Comparison of ENCODE assay signal across 9 mouse cellular contexts in genomic region chr6:17110564-17111100, GRCm38 (mm10). TPM values are rescaled to one million over a fixed set of nuclear protein-coding genes. Genes with fewer than 3 reads are reported as not detected.
DNase-seq lines count a peak whose midpoint lies in the region; ATAC-seq and TF ChIP-seq lines count a peak whose summit lies in the region.
"Had no signal": no experiment of that assay in that cellular context is flagged by ENCODE, and none has a peak within 500 bp of the region (broad histone marks: within the 10 kb centered on the region; RNA-seq: fewer than 3 reads in every experiment).

No protein-coding gene starts in this region.

- ATAC-seq in kidney, embryonic 15.5 days (replicated peaks; ENCODE audit: low FRiP score) = no peak; the same call in 1 of the 2 replicates
- peak; percentile 44; the same call in 1 of the 2 replicates for ATAC-seq in heart, postnatal 0 days (ENCODE audit: insufficient read depth, low read depth)
- ATAC-seq in lung, postnatal 0 days = peak; percentile 58
- no peak for ATAC-seq in activated CD4-positive, CD25-positive, alpha-beta regulatory T cell, adult 4 months

- TF ChIP-seq EP300 in heart, postnatal 0 days (IDR thresholded peaks at IDR 0.05; ENCODE audit: low read depth) = no peak
- TF ChIP-seq EP300 in lung, postnatal 0 days (IDR thresholded peaks at IDR 0.05) = no peak

- H3K9me3 ChIP-seq in kidney, embryonic 15.5 days (replicated peaks) = no peaks in the 10 kb centered on the region
- H3K9me3 ChIP-seq in heart, postnatal 0 days (replicated peaks; ENCODE audit: control insufficient read depth, low read length) = no peaks in the 10 kb centered on the region
- H3K9me3 ChIP-seq in lung, postnatal 0 days (ENCODE audit: low read length) = no peaks in the 10 kb centered on the region
- H3K9me3 ChIP-seq: liver, embryonic 15.5 days had no signal

- no peaks in the 10 kb centered on the region for H3K36me3 ChIP-seq in kidney, adult 2 months (ENCODE audit: control insufficient read depth, insufficient read depth, low read length)
- no peaks in the 10 kb centered on the region for H3K36me3 ChIP-seq in kidney, embryonic 15.5 days
- no peaks in the 10 kb centered on the region for H3K36me3 ChIP-seq in heart, postnatal 0 days (replicated peaks; ENCODE audit: control insufficient read depth, insufficient read depth, low read length)
- H3K36me3 ChIP-seq in lung, postnatal 0 days (ENCODE audit: insufficient read depth, low read length) = no peaks in the 10 kb centered on the region
- H3K36me3 ChIP-seq: liver, embryonic 15.5 days had no signal

- no peak overlapping the region for H3K4me3 ChIP-seq in kidney, adult 2 months (ENCODE audit: insufficient read depth, low read depth, low read length)
- H3K4me3 ChIP-seq in kidney, embryonic 15.5 days (replicated peaks) = no peak overlapping the region
- H3K4me3 ChIP-seq in heart, postnatal 0 days (ENCODE audit: low read depth, low read length) = no peak overlapping the region
- no peak overlapping the region for H3K4me3 ChIP-seq in lung, postnatal 0 days (ENCODE audit: low read depth, low read length)
- H3K4me3 ChIP-seq: liver, embryonic 15.5 days had no signal

- H3K4me1 ChIP-seq in kidney, adult 2 months (ENCODE audit: control insufficient read depth, insufficient read depth, low read length) = no peaks in the 10 kb centered on the region
- no peaks in the 10 kb centered on the region for H3K4me1 ChIP-seq in kidney, embryonic 15.5 days
- H3K4me1 ChIP-seq in heart, postnatal 0 days (ENCODE audit: control insufficient read depth, insufficient read depth) = 0 out of 2 replicates have a peak, but pooled peaks cover under 1% of the 10 kb centered on the region
- peaks cover 4% of the 10 kb centered on the region; the same call in 1 of the 2 replicates for H3K4me1 ChIP-seq in lung, postnatal 0 days (ENCODE audit: insufficient read depth, low read depth, low read length)
- H3K4me1 ChIP-seq: liver, embryonic 15.5 days had no signal

- no peaks in the 10 kb centered on the region for H3K27me3 ChIP-seq in kidney, adult 2 months (replicated peaks; ENCODE audit: control insufficient read depth, insufficient read depth, low read length)
- H3K27me3 ChIP-seq in kidney, embryonic 15.5 days = no peaks in the 10 kb centered on the region
- H3K27me3 ChIP-seq in heart, postnatal 0 days (ENCODE audit: control insufficient read depth, insufficient read depth, low read length) = no peaks in the 10 kb centered on the region
- H3K27me3 ChIP-seq in lung, postnatal 0 days (replicated peaks; ENCODE audit: insufficient read depth, low read length) = no peaks in the 10 kb centered on the region
- H3K27me3 ChIP-seq: liver, embryonic 15.5 days had no signal

- 48% methylated on average over 6 of the region's 6 CpGs for WGBS in kidney, adult 2 months
- WGBS in kidney, embryonic 15.5 days = 55% methylated on average over 6 of the region's 6 CpGs
- 60% methylated on average over 6 of the region's 6 CpGs for WGBS in heart, postnatal 0 days
- WGBS in lung, postnatal 0 days = 62% methylated on average over 6 of the region's 6 CpGs

- no peak overlapping the region for H3K9ac ChIP-seq in kidney, embryonic 15.5 days
- no peak overlapping the region for H3K9ac ChIP-seq in heart, postnatal 0 days (replicated peaks; ENCODE audit: low read depth, low read length)
- no peak overlapping the region for H3K9ac ChIP-seq in lung, postnatal 0 days (replicated peaks; ENCODE audit: low read depth)
- H3K9ac ChIP-seq: liver, embryonic 15.5 days had no signal

- no peak for TF ChIP-seq POLR2A in kidney, adult 2 months (IDR thresholded peaks at IDR 0.05; ENCODE audit: low read depth, low read length)

- peak; percentile 63 for TF ChIP-seq CTCF in kidney, adult 2 months (conservative IDR thresholded peaks at IDR 0.05; ENCODE audit: insufficient read depth, insufficient read length, low read depth, low read length)
- peak; percentile 58 for TF ChIP-seq CTCF in heart, postnatal 0 days (IDR thresholded peaks at IDR 0.05; ENCODE audit: low read depth)
- peak; percentile 68 for TF ChIP-seq CTCF in lung, postnatal 0 days (IDR thresholded peaks at IDR 0.05)

- no peak overlapping the region for H3K27ac ChIP-seq in kidney, adult 2 months (ENCODE audit: insufficient read depth, low read depth, low read length)
- no peak overlapping the region for H3K27ac ChIP-seq in kidney, embryonic 15.5 days
- H3K27ac ChIP-seq in heart, postnatal 0 days (ENCODE audit: low read depth) = no peak overlapping the region
- H3K27ac ChIP-seq in lung, postnatal 0 days (ENCODE audit: low read length) = no peak overlapping the region
- H3K27ac ChIP-seq: liver, embryonic 15.5 days had no signal

- peak; percentile 26 for DNase-seq in adrenal gland, postnatal 14 days
- DNase-seq in adrenal gland, adult 2 months = no peak
- DNase-seq in kidney, adult 2 months = peak; percentile 54
- DNase-seq in heart, postnatal 0 days (ENCODE audit: low spot score) = peak; percentile 59
- DNase-seq in lung, postnatal 0 days (ENCODE audit: low spot score) = peak; percentile 73
- no peak for DNase-seq in thymus, adult 18-20 months

- H3K4me2 ChIP-seq in kidney, embryonic 15.5 days = no peak overlapping the region
- H3K4me2 ChIP-seq in heart, postnatal 0 days (ENCODE audit: low read depth, low read length) = no peak overlapping the region
- no peak overlapping the region for H3K4me2 ChIP-seq in lung, postnatal 0 days (replicated peaks; ENCODE audit: low read depth, low read length)
- H3K4me2 ChIP-seq: liver, embryonic 15.5 days had no signal

RNA-seq across cellular contexts. Expression of gene Tes, which starts 45.7 kb away (rescaled TPM):
- total RNA-seq in adrenal gland, postnatal 14 days (2021) = 12.3 and 15.8 TPM in 2 replicates
- 10 to 100 TPM in 1 of 2 experiments, 1 to 10 TPM in 1; 6.5 to 19.4 TPM for total RNA-seq in adrenal gland, adult 2 months (2021)
- 2.4 and 3.3 TPM in 2 replicates for polyA plus RNA-seq in adrenal gland, adult 2 months (2012; rRNA removed)
- polyA plus RNA-seq in kidney, adult 2 months (2012; rRNA removed) = 20.4 and 21.5 TPM in 2 replicates
- polyA plus RNA-seq in kidney, embryonic 15.5 days (2015; fragmentation: Nextera tagmentation; extraction: Ambion mirVana) = 70.5 and 72.6 TPM in 2 replicates
- total RNA-seq in heart, postnatal 0 days (2014; rRNA removed; ENCODE audit: low replicate concordance) = 13.8 and 17.9 TPM in 2 replicates
- 5.5 and 6.0 TPM in 2 replicates for polyA plus RNA-seq in heart, postnatal 0 days (2015; fragmentation: Nextera tagmentation; extraction: Ambion mirVana)
- 50.5 and 52.7 TPM in 2 replicates for polyA plus RNA-seq in lung, postnatal 0 days (2015; fragmentation: Nextera tagmentation; extraction: Ambion mirVana)
- 100 to 1,000 TPM; 172 to 206 TPM for polyA plus RNA-seq in activated CD4-positive, CD25-positive, alpha-beta regulatory T cell, adult 4 months (2017; shearing (Covaris generic))

Comparison
In these comparisons a context has a peak if more than half of its experiments do, and no peak if none do; other contexts are left out.
1. DNase-seq: peak in adrenal gland, postnatal 14 days (single experiment), kidney, adult 2 months (single experiment), heart, postnatal 0 days (single experiment) and lung, postnatal 0 days (single experiment); none in adrenal gland, adult 2 months (single experiment) and thymus, adult 18-20 months (0 of 2).
2. ATAC-seq: peak in heart, postnatal 0 days (single experiment) and lung, postnatal 0 days (single experiment); none in kidney, embryonic 15.5 days (single experiment) and activated CD4-positive, CD25-positive, alpha-beta regulatory T cell, adult 4 months (single experiment).
3. Peak in every context shown above with its lines, with median percentiles within 50 percentile points of each other: CTCF ChIP-seq.